Mouse (Mus musculus): ENCODE results near the gene 6430628N08Rik.
A peak's percentile ranks its signal among the peaks of the same experiment; 100 is the strongest.

The 6430628N08Rik gene

GRCm38 (mm10) chr4:115886875-115887274, 3.6 kb upstream of the 6430628N08Rik start:
- peak; percentile 53 for DNase-seq (ENCODE audit: low spot score)

GRCm38 (mm10) chr4:115890066-115890465, 399 bp upstream of the 6430628N08Rik start:
- DNase-seq (ENCODE audit: low spot score): peak; percentile 58

- DNase-seq (ENCODE audit: low spot score): no peak
These were observed 3.8 kb downstream of the 6430628N08Rik start for GRCm38 (mm10) chr4:115894281-115894680.

GRCm38 (mm10) chr4:115897901-115898631, 7.6 kb downstream of the 6430628N08Rik start:
- peak; percentile 75 for DNase-seq (ENCODE audit: low spot score)

GRCm38 (mm10) chr4:115902816-115903215, 12.4 kb downstream of the 6430628N08Rik start:
- peak; percentile 89 for DNase-seq (ENCODE audit: low spot score)

- DNase-seq (ENCODE audit: low spot score): peak; percentile 58
These were observed 13.9 kb downstream of the 6430628N08Rik start for GRCm38 (mm10) chr4:115904375-115904774.

GRCm38 (mm10) chr4:115905701-115906100, 15.2 kb downstream of the 6430628N08Rik start:
- peak; percentile 50 for DNase-seq (ENCODE audit: low spot score)

- no peak for DNase-seq (ENCODE audit: low spot score)
These were observed 16.3 kb downstream of the 6430628N08Rik start for GRCm38 (mm10) chr4:115906791-115907190.

- no peak for DNase-seq (ENCODE audit: low spot score)
These were observed 17.5 kb downstream of the 6430628N08Rik start for GRCm38 (mm10) chr4:115907994-115908393.

GRCm38 (mm10) chr4:115908641-115909040, 18.2 kb downstream of the 6430628N08Rik start:
- no peak for DNase-seq (ENCODE audit: low spot score)

GRCm38 (mm10) chr4:115911586-115911985, 21.1 kb downstream of the 6430628N08Rik start:
- peak; percentile 64 for DNase-seq (ENCODE audit: low spot score)

GRCm38 (mm10) chr4:115919911-115920310, 29.4 kb downstream of the 6430628N08Rik start:
- DNase-seq (ENCODE audit: low spot score): no peak

GRCm38 (mm10) chr4:115922688-115923087, 32.2 kb downstream of the 6430628N08Rik start:
- DNase-seq (ENCODE audit: low spot score): no peak

- DNase-seq (ENCODE audit: low spot score): no peak
These were observed 32.9 kb downstream of the 6430628N08Rik start for GRCm38 (mm10) chr4:115923262-115923880.

GRCm38 (mm10) chr4:115927637-115928036, 37.2 kb downstream of the 6430628N08Rik start:
- DNase-seq (ENCODE audit: low spot score): no peak

- DNase-seq (ENCODE audit: low spot score): no peak
These were observed 41.2 kb downstream of the 6430628N08Rik start for GRCm38 (mm10) chr4:115931556-115932088.

GRCm38 (mm10) chr4:115935835-115936581, 45.5 kb downstream of the 6430628N08Rik start:
- DNase-seq (ENCODE audit: low spot score): peak; percentile 65

GRCm38 (mm10) chr4:115936646-115937045, 46.2 kb downstream of the 6430628N08Rik start:
- peak; percentile 23 for DNase-seq (ENCODE audit: low spot score)

GRCm38 (mm10) chr4:115937061-115937976, 46.9 kb downstream of the 6430628N08Rik start:
- no peak for DNase-seq (ENCODE audit: low spot score)

- DNase-seq (ENCODE audit: low spot score): no peak
These were observed 48.1 kb downstream of the 6430628N08Rik start for GRCm38 (mm10) chr4:115938276-115939160.
